Mouse (Mus musculus): Measurements from ENCODE around the gene Sparc. TPM values are rescaled to one million over a fixed set of nuclear protein-coding genes. Genes with fewer than 3 reads are reported as not detected.
"Not testable (repeated sequence)": the region's sequence is repeated elsewhere in the genome, so short reads cannot be mapped to it uniquely, and the experiment has no call there.

Gene Sparc
- polyA plus RNA-seq, 1 experiment: 427 TPM

- 41% methylated on average over 6 of the region's 6 CpGs for WGBS
- Histone ChIP-seq H3K27ac (ENCODE audit: insufficient read depth, low read length) (no peak overlapping the region), H3K4me1 (ENCODE audit: control insufficient read depth, insufficient read depth, insufficient read length) (no peaks in the 10 kb centered on the region; the same call in 1 of the 2 replicates), H3K4me3 (ENCODE audit: extremely low read depth, insufficient read depth, insufficient read length) (no peak overlapping the region), H3K36me3 (ENCODE audit: control insufficient read depth, insufficient read depth, low read length) (no peaks in the 10 kb centered on the region), H3K27me3 (ENCODE audit: control insufficient read depth, insufficient read depth, low read length) (no peaks in the 10 kb centered on the region)
- DNase-seq (ENCODE audit: low read depth in 1 of 2, low spot score in 2 of 2): no peak
- TF ChIP-seq CTCF (IDR thresholded peaks at IDR 0.05; ENCODE audit: extremely low read depth, insufficient read depth, insufficient read length, insufficient replicate concordance) (no peak), POLR2A (IDR thresholded peaks at IDR 0.05; ENCODE audit: low read depth, low read length) (no peak)
These were observed 6.2 kb downstream of the Sparc start for GRCm38 (mm10) chr11:55416609-55417265.

- H3K4me1 ChIP-seq (ENCODE audit: control insufficient read depth, insufficient read depth, insufficient read length); H3K36me3 ChIP-seq (ENCODE audit: control insufficient read depth, insufficient read depth, low read length); H3K27ac ChIP-seq (ENCODE audit: insufficient read depth, low read length); H3K4me3 ChIP-seq (ENCODE audit: extremely low read depth, insufficient read depth, insufficient read length); DNase-seq (ENCODE audit: low read depth in 1 of 2, low spot score in 2 of 2); H3K27me3 ChIP-seq (ENCODE audit: control insufficient read depth, insufficient read depth, low read length): not testable (repeated sequence)
- 80% methylated on average over 6 of the region's 6 CpGs for WGBS
These were observed 7.3 kb downstream of the Sparc start for GRCm38 (mm10) chr11:55415731-55416130.

GRCm38 (mm10) chr11:55415036-55415704 is 7.8 kb downstream of the Sparc start:
- 60% methylated on average over 9 of the region's 9 CpGs for WGBS
- no peak overlapping the region for H3K27ac ChIP-seq (ENCODE audit: insufficient read depth, low read length)
- DNase-seq (ENCODE audit: low read depth in 1 of 2, low spot score in 2 of 2): no peak
- H3K27me3 ChIP-seq (ENCODE audit: control insufficient read depth, insufficient read depth, low read length): no peaks in the 10 kb centered on the region
- H3K36me3 ChIP-seq (ENCODE audit: control insufficient read depth, insufficient read depth, low read length): no peaks in the 10 kb centered on the region
- no peak overlapping the region for H3K4me3 ChIP-seq (ENCODE audit: extremely low read depth, insufficient read depth, insufficient read length)
- no peak for TF ChIP-seq POLR2A (IDR thresholded peaks at IDR 0.05; ENCODE audit: low read depth, low read length)
- TF ChIP-seq CTCF (IDR thresholded peaks at IDR 0.05; ENCODE audit: extremely low read depth, insufficient read depth, insufficient read length, insufficient replicate concordance): no peak
- no peaks in the 10 kb centered on the region; the same call in 1 of the 2 replicates for H3K4me1 ChIP-seq (ENCODE audit: control insufficient read depth, insufficient read depth, insufficient read length)

- H3K4me1 ChIP-seq (ENCODE audit: control insufficient read depth, insufficient read depth, insufficient read length): no peaks in the 10 kb centered on the region; the same call in 1 of the 2 replicates
- H3K27me3 ChIP-seq (ENCODE audit: control insufficient read depth, insufficient read depth, low read length): no peaks in the 10 kb centered on the region
- DNase-seq (ENCODE audit: low read depth in 1 of 2, low spot score in 2 of 2): no peak
- no peaks in the 10 kb centered on the region for H3K36me3 ChIP-seq (ENCODE audit: control insufficient read depth, insufficient read depth, low read length)
- H3K27ac ChIP-seq (ENCODE audit: insufficient read depth, low read length): no peak overlapping the region
- WGBS: 78% methylated on average over 5 of the region's 5 CpGs
- TF ChIP-seq CTCF (IDR thresholded peaks at IDR 0.05; ENCODE audit: extremely low read depth, insufficient read depth, insufficient read length, insufficient replicate concordance): no peak
- no peak for TF ChIP-seq POLR2A (IDR thresholded peaks at IDR 0.05; ENCODE audit: low read depth, low read length)
- no peak overlapping the region for H3K4me3 ChIP-seq (ENCODE audit: extremely low read depth, insufficient read depth, insufficient read length)
These were observed 8.7 kb downstream of the Sparc start for GRCm38 (mm10) chr11:55414314-55414713.

GRCm38 (mm10) chr11:55413416-55413796 is 9.6 kb downstream of the Sparc start:
- Histone ChIP-seq H3K4me3 (ENCODE audit: extremely low read depth, insufficient read depth, insufficient read length) (no peak overlapping the region), H3K36me3 (ENCODE audit: control insufficient read depth, insufficient read depth, low read length) (no peaks in the 10 kb centered on the region), H3K27ac (ENCODE audit: insufficient read depth, low read length) (no peak overlapping the region), H3K27me3 (ENCODE audit: control insufficient read depth, insufficient read depth, low read length) (no peaks in the 10 kb centered on the region), H3K4me1 (ENCODE audit: control insufficient read depth, insufficient read depth, insufficient read length) (no peaks in the 10 kb centered on the region; the same call in 1 of the 2 replicates)
- 88% methylated on average over 2 of the region's 2 CpGs for whole genome bisulfite sequencing
- TF ChIP-seq CTCF (IDR thresholded peaks at IDR 0.05; ENCODE audit: extremely low read depth, insufficient read depth, insufficient read length, insufficient replicate concordance) (no peak), POLR2A (IDR thresholded peaks at IDR 0.05; ENCODE audit: low read depth, low read length) (no peak)
- DNase-seq (ENCODE audit: low read depth in 1 of 2, low spot score in 2 of 2): no peak

- H3K27ac ChIP-seq (ENCODE audit: insufficient read depth, low read length): no peak overlapping the region
- H3K27me3 ChIP-seq (ENCODE audit: control insufficient read depth, insufficient read depth, low read length): no peaks in the 10 kb centered on the region
- no peaks in the 10 kb centered on the region; the same call in 1 of the 2 replicates for H3K4me1 ChIP-seq (ENCODE audit: control insufficient read depth, insufficient read depth, insufficient read length)
- no peak for TF ChIP-seq POLR2A (IDR thresholded peaks at IDR 0.05; ENCODE audit: low read depth, low read length)
- no peak for TF ChIP-seq CTCF (IDR thresholded peaks at IDR 0.05; ENCODE audit: extremely low read depth, insufficient read depth, insufficient read length, insufficient replicate concordance)
- H3K36me3 ChIP-seq (ENCODE audit: control insufficient read depth, insufficient read depth, low read length): no peaks in the 10 kb centered on the region
- 87% methylated on average over 10 of the region's 10 CpGs for WGBS
- no peak for DNase-seq (ENCODE audit: low read depth in 1 of 2, low spot score in 2 of 2)
- H3K4me3 ChIP-seq (ENCODE audit: extremely low read depth, insufficient read depth, insufficient read length): no peak overlapping the region
These were observed 10.1 kb downstream of the Sparc start for GRCm38 (mm10) chr11:55412680-55413415.
